Mouse (Mus musculus): ENCODE measurements around the gene Tbc1d9b. TPM values are rescaled to one million over a fixed set of nuclear protein-coding genes. Genes with fewer than 3 reads are reported as not detected.
"Not testable (repeated sequence)": the region's sequence is repeated elsewhere in the genome, so short reads cannot be mapped to it uniquely, and the experiment has no call there.

Tbc1d9b gene
- polyA plus RNA-seq, 1 experiment from 2014 or later, result 37.5 TPM

- peak; percentile 49; the same call in 1 of the 2 replicates for ATAC-seq (ENCODE audit: low FRiP score)
- WGBS, result 67% methylated on average over 10 of the region's 10 CpGs
Observed at GRCm38 (mm10) chr11:50161578-50162304, 30.5 kb downstream of the Tbc1d9b start.

GRCm38 (mm10) chr11:50162338-50163050, 31.3 kb downstream of the Tbc1d9b start:
- H3K4me1 ChIP-seq (replicated peaks), result no peaks in the 10 kb centered on the region
- no peak overlapping the region for H3K4me3 ChIP-seq
- H3K27ac ChIP-seq, result no peak overlapping the region
- H3K27me3 ChIP-seq, result no peaks in the 10 kb centered on the region
- peaks cover 85% of the 10 kb centered on the region for H3K36me3 ChIP-seq
- H3K9me3 ChIP-seq, result no peaks in the 10 kb centered on the region
- H3K4me2 ChIP-seq, result no peak overlapping the region
- H3K9ac ChIP-seq, result no peak overlapping the region
- WGBS, result 97% methylated on average over 3 of the region's 3 CpGs
- no peak for ATAC-seq (ENCODE audit: low FRiP score)

More at GRCm38 (mm10) chr11:50161578-50162304, 30.5 kb downstream of the Tbc1d9b start:
- Histone ChIP-seq H3K27ac (no peak overlapping the region), H3K4me1 (replicated peaks) (no peaks in the 10 kb centered on the region), H3K27me3 (no peaks in the 10 kb centered on the region), H3K9ac (no peak overlapping the region), H3K4me3 (no peak overlapping the region), H3K4me2 (no peak overlapping the region), H3K36me3 (peaks cover 93% of the 10 kb centered on the region), H3K9me3 (no peaks in the 10 kb centered on the region)

GRCm38 (mm10) chr11:50168352-50168751, 37.2 kb downstream of the Tbc1d9b start:
- no peak overlapping the region for H3K27ac ChIP-seq
- H3K9me3 ChIP-seq, result no peaks in the 10 kb centered on the region
- peaks cover 70% of the 10 kb centered on the region for H3K36me3 ChIP-seq
- H3K4me1 ChIP-seq (replicated peaks), result no peaks in the 10 kb centered on the region
- no peaks in the 10 kb centered on the region for H3K27me3 ChIP-seq
- H3K9ac ChIP-seq, result no peak overlapping the region
- H3K4me3 ChIP-seq, result no peak overlapping the region
- H3K4me2 ChIP-seq, result no peak overlapping the region
- WGBS, result 86% methylated on average over 5 of the region's 5 CpGs
- ATAC-seq (ENCODE audit: low FRiP score), result no peak

GRCm38 (mm10) chr11:50174111-50174729, 43.0 kb downstream of the Tbc1d9b start, which contains the start of gene Mrnip:
Gene Mrnip, plus strand, starts transcription at chr11:50174444.
- Histone ChIP-seq H3K4me1 (replicated peaks) (peaks cover 15% of the 10 kb centered on the region), H3K27ac (peak within 1 kb of the TSS; percentile 92), H3K4me3 (peak within 1 kb of the TSS; percentile 67), H3K9ac (peak within 1 kb of the TSS; percentile 77), H3K36me3 (peaks cover 48% of the 10 kb centered on the region), H3K4me2 (peak within 1 kb of the TSS; percentile 69)
- H3K27me3 ChIP-seq, H3K9me3 ChIP-seq: not testable (repeated sequence)
- peak; percentile 59 for ATAC-seq (ENCODE audit: low FRiP score)
- 6% methylated on average over 19 of the region's 19 CpGs for WGBS

GRCm38 (mm10) chr11:50174730-50175187, 43.6 kb downstream of the Tbc1d9b start:
- WGBS, result under 1% methylated on average over 27 of the region's 27 CpGs
- Histone ChIP-seq H3K9me3 (no peaks in the 10 kb centered on the region), H3K9ac (peak overlapping the region; percentile 77), H3K36me3 (peaks cover 46% of the 10 kb centered on the region), H3K4me3 (peak overlapping the region; percentile 67), H3K27ac (peak overlapping the region; percentile 92), H3K4me1 (replicated peaks) (peaks cover 15% of the 10 kb centered on the region), H3K27me3 (no peaks in the 10 kb centered on the region), H3K4me2 (peak overlapping the region; percentile 69)
- ATAC-seq (ENCODE audit: low FRiP score), result peak; percentile 99

GRCm38 (mm10) chr11:50176351-50176750, 45.2 kb downstream of the Tbc1d9b start:
- Histone ChIP-seq H3K4me2 (peak overlapping the region; percentile 69; the same call in 1 of the 2 replicates), H3K4me1 (replicated peaks) (peaks cover 15% of the 10 kb centered on the region), H3K27me3 (no peaks in the 10 kb centered on the region), H3K4me3 (no peak overlapping the region), H3K27ac (no peak overlapping the region), H3K36me3 (peaks cover 38% of the 10 kb centered on the region), H3K9ac (no peak overlapping the region), H3K9me3 (no peaks in the 10 kb centered on the region)
- 90% methylated on average over 3 of the region's 3 CpGs for WGBS
- no peak for ATAC-seq (ENCODE audit: low FRiP score)

- WGBS, result 77% methylated on average over 6 of the region's 6 CpGs
- H3K27me3 ChIP-seq, result no peaks in the 10 kb centered on the region
- H3K9me3 ChIP-seq, result no peaks in the 10 kb centered on the region
- no peak overlapping the region for H3K27ac ChIP-seq
- no peak overlapping the region for H3K4me2 ChIP-seq
- peaks cover 15% of the 10 kb centered on the region for H3K4me1 ChIP-seq (replicated peaks)
- no peak overlapping the region for H3K4me3 ChIP-seq
- H3K36me3 ChIP-seq, result peaks cover 36% of the 10 kb centered on the region
- no peak overlapping the region for H3K9ac ChIP-seq
- no peak for ATAC-seq (ENCODE audit: low FRiP score)
Observed at GRCm38 (mm10) chr11:50177111-50177510, 45.9 kb downstream of the Tbc1d9b start.

- peaks cover 15% of the 10 kb centered on the region for H3K4me1 ChIP-seq (replicated peaks)
- peaks cover 53% of the 10 kb centered on the region for H3K36me3 ChIP-seq
- no peak overlapping the region for H3K4me2 ChIP-seq
- no peaks in the 10 kb centered on the region for H3K9me3 ChIP-seq
- H3K9ac ChIP-seq, result no peak overlapping the region
- no peak overlapping the region for H3K27ac ChIP-seq
- no peak overlapping the region for H3K4me3 ChIP-seq
- ATAC-seq (ENCODE audit: low FRiP score), result no peak
- no peaks in the 10 kb centered on the region for H3K27me3 ChIP-seq
- WGBS, result 86% methylated on average over 5 of the region's 5 CpGs
Observed at GRCm38 (mm10) chr11:50178532-50179488, 47.6 kb downstream of the Tbc1d9b start.

- Histone ChIP-seq H3K27me3 (no peaks in the 10 kb centered on the region), H3K27ac (no peak overlapping the region), H3K9ac (no peak overlapping the region), H3K4me1 (replicated peaks) (peaks cover 9% of the 10 kb centered on the region), H3K36me3 (peaks cover 65% of the 10 kb centered on the region), H3K9me3 (no peaks in the 10 kb centered on the region), H3K4me3 (no peak overlapping the region), H3K4me2 (no peak overlapping the region)
- ATAC-seq (ENCODE audit: low FRiP score), result no peak
- 82% methylated on average over 6 of the region's 6 CpGs for WGBS
Observed at GRCm38 (mm10) chr11:50180478-50181231, 49.5 kb downstream of the Tbc1d9b start.

GRCm38 (mm10) chr11:50182702-50183101, 51.5 kb downstream of the Tbc1d9b start:
- Histone ChIP-seq H3K4me3 (no peak overlapping the region), H3K27ac (no peak overlapping the region), H3K4me1 (replicated peaks) (no peaks in the 10 kb centered on the region), H3K9ac (no peak overlapping the region), H3K27me3 (no peaks in the 10 kb centered on the region), H3K9me3 (no peaks in the 10 kb centered on the region), H3K36me3 (peaks cover 70% of the 10 kb centered on the region), H3K4me2 (no peak overlapping the region)
- 91% methylated on average over 4 of the region's 4 CpGs for WGBS
- no peak for ATAC-seq (ENCODE audit: low FRiP score)

- no peaks in the 10 kb centered on the region for H3K4me1 ChIP-seq (replicated peaks)
- no peaks in the 10 kb centered on the region for H3K9me3 ChIP-seq
- WGBS, result 82% methylated on average over 3 of the region's 3 CpGs
- no peaks in the 10 kb centered on the region for H3K27me3 ChIP-seq
- no peak for ATAC-seq (ENCODE audit: low FRiP score)
- H3K4me2 ChIP-seq, result no peak overlapping the region
- H3K4me3 ChIP-seq, result no peak overlapping the region
- no peak overlapping the region for H3K27ac ChIP-seq
- peaks cover 60% of the 10 kb centered on the region for H3K36me3 ChIP-seq
- H3K9ac ChIP-seq, result no peak overlapping the region
Observed at GRCm38 (mm10) chr11:50184788-50185187, 53.6 kb downstream of the Tbc1d9b start.

Measured in hindbrain, embryonic 13.5 days (tissue).